Mouse (Mus musculus): ENCODE results near the gene Akr1b3.

DNA sequence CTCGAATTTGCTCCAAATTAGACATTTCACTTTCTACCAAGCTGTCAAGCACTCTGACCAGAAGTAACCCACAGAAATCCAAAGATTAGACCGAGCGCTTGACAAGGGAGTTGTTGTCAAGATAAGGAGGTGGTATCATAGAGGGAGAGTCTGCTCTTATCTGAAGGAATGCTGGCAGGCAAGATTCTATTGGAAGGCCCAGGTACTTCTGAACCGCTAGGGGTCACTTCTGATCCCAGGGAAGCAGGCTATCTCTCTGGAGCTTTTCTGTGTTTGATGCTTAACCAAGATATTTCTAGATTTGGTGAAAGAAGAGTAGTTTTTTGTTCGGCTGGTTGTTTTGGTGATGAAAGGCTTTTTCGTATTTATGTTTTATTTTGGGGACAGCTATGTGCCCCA lies 38.1 kb upstream of the Akr1b3 start:
- no peak for TF ChIP-seq POLR2A (IDR thresholded peaks at IDR 0.05; ENCODE audit: control insufficient read depth, extremely low read depth, insufficient read depth, low read length, poor library complexity)
- TF ChIP-seq CTCF (IDR thresholded peaks at IDR 0.05; ENCODE audit: borderline replicate concordance, control insufficient read depth, extremely low read depth, insufficient read depth, low read length, poor library complexity): no peak

Data from thymus, adult 2 months (tissue).